Mouse (Mus musculus) midbrain, embryonic 15.5 days (tissue): ENCODE measurements at regions not wholly inside any gene's neighbourhood (a gene's known extent, or its start where the extent isn't known, plus 50 kb on each side); places are given as distances from the start of the nearest gene placed in this dataset.

Experiments used
- ATAC-seq: fragments of 200-750 bp; cut with Nextera tagmentation; replicated peaks from 2 replicates; pipeline ENCODE4 v1.8.0; 2017; ENCODE audit warnings: moderate TSS enrichment
- H3K27ac ChIP-seq: fragments of 300-500 bp; sonication (generic); 2 replicates; pipeline ENCODE4 v1.5.1; 2015; ENCODE audit warnings: mild to moderate bottlenecking, inconsistent platforms
- H3K27me3 ChIP-seq: fragments of 300-500 bp; sonication (generic); replicated peaks from 2 replicates; pipeline ENCODE4 v1.6.1; 2015; ENCODE audit warnings: inconsistent platforms
- H3K36me3 ChIP-seq: fragments of 300-500 bp; sonication (generic); replicated peaks from 2 replicates; pipeline ENCODE4 v1.6.1; 2015; ENCODE audit warnings: inconsistent platforms
- H3K4me1 ChIP-seq: fragments of 300-500 bp; sonication (generic); 2 replicates; pipeline ENCODE4 v1.6.1; 2015; ENCODE audit warnings: inconsistent platforms
- H3K4me2 ChIP-seq: fragments of 300-500 bp; sonication (generic); 2 replicates; pipeline ENCODE4 v1.6.1; 2015; ENCODE audit warnings: inconsistent platforms, mild to moderate bottlenecking, moderate library complexity
- H3K4me3 ChIP-seq: fragments of 300-500 bp; sonication (generic); 2 replicates; pipeline ENCODE4 v1.5.1; 2015; ENCODE audit warnings: mild to moderate bottlenecking, inconsistent platforms
- H3K9ac ChIP-seq: fragments of 300-500 bp; sonication (generic); 2 replicates; pipeline ENCODE4 v1.6.1; 2015; ENCODE audit warnings: mild to moderate bottlenecking, inconsistent platforms
- H3K9me3 ChIP-seq: fragments of 300-500 bp; sonication (generic); 2 replicates; pipeline ENCODE4 v1.6.1; 2016; ENCODE audit warnings: inconsistent platforms
- WGBS: fragments of 180-500 bp; shearing (Covaris S2); methylation state at CpG from one replicate; pipeline ENCODE4 v1.1.7; 2015; ENCODE audit warnings: mixed read lengths; 5-methylcytosine and 5-hydroxymethylcytosine counted together

- no peak overlapping the region for H3K4me2 ChIP-seq
- no peak overlapping the region for H3K9ac ChIP-seq
- H3K9me3 ChIP-seq, result no peaks in the 10 kb centered on the region
- whole genome bisulfite sequencing, result 75% methylated on average over 6 of the region's 6 CpGs
- no peaks in the 10 kb centered on the region for H3K4me1 ChIP-seq
- H3K27me3 ChIP-seq, result no peaks in the 10 kb centered on the region
- H3K36me3 ChIP-seq, result no peaks in the 10 kb centered on the region
- no peak overlapping the region for H3K4me3 ChIP-seq
- H3K27ac ChIP-seq, result no peak overlapping the region
- ATAC-seq, result no peak
Measured at GRCm38 (mm10) chr6:93417625-93418024, 474.3 kb upstream of the Adamts9 start.

- Histone ChIP-seq H3K27me3 (no peaks in the 10 kb centered on the region), H3K4me2 (no peak overlapping the region), H3K9me3 (no peaks in the 10 kb centered on the region), H3K36me3 (no peaks in the 10 kb centered on the region), H3K9ac (no peak overlapping the region), H3K27ac (no peak overlapping the region), H3K4me1 (no peaks in the 10 kb centered on the region), H3K4me3 (no peak overlapping the region)
- 57% methylated on average over 1 of the region's 1 CpGs for WGBS
- ATAC-seq, result no peak
Measured at GRCm38 (mm10) chr6:93416006-93416405, 472.7 kb upstream of the Adamts9 start.

GRCm38 (mm10) chr6:93411077-93411452 lies 467.8 kb upstream of the Adamts9 start:
- no peaks in the 10 kb centered on the region for H3K36me3 ChIP-seq
- no peak for ATAC-seq
- H3K4me2 ChIP-seq, result no peak overlapping the region
- no peak overlapping the region for H3K27ac ChIP-seq
- no peaks in the 10 kb centered on the region for H3K9me3 ChIP-seq
- H3K4me3 ChIP-seq, result no peak overlapping the region
- no peaks in the 10 kb centered on the region for H3K27me3 ChIP-seq
- no peaks in the 10 kb centered on the region for H3K4me1 ChIP-seq
- H3K9ac ChIP-seq, result no peak overlapping the region
- 78% methylated on average over 3 of the region's 3 CpGs for WGBS

GRCm38 (mm10) chr6:93410416-93411076 lies 467.3 kb upstream of the Adamts9 start:
- Histone ChIP-seq H3K36me3 (no peaks in the 10 kb centered on the region), H3K4me3 (no peak overlapping the region), H3K27me3 (no peaks in the 10 kb centered on the region), H3K27ac (no peak overlapping the region), H3K4me1 (no peaks in the 10 kb centered on the region), H3K4me2 (no peak overlapping the region), H3K9me3 (no peaks in the 10 kb centered on the region), H3K9ac (no peak overlapping the region)
- no peak for ATAC-seq
- WGBS, result 78% methylated on average over 5 of the region's 5 CpGs

- WGBS, result 78% methylated on average over 2 of the region's 2 CpGs
- no peak for ATAC-seq
Measured at GRCm38 (mm10) chr6:93398551-93398950, 455.3 kb upstream of the Adamts9 start.

GRCm38 (mm10) chr6:93397074-93397473 lies 453.8 kb upstream of the Adamts9 start:
- Histone ChIP-seq H3K4me2 (no peak overlapping the region), H3K4me1 (0 out of 2 replicates have a peak, but pooled peaks cover 1% of the 10 kb centered on the region), H3K9me3 (no peaks in the 10 kb centered on the region), H3K4me3 (no peak overlapping the region), H3K27me3 (no peaks in the 10 kb centered on the region), H3K36me3 (no peaks in the 10 kb centered on the region), H3K27ac (no peak overlapping the region), H3K9ac (no peak overlapping the region)
- no peak for ATAC-seq
- WGBS, result 30% methylated on average over 5 of the region's 5 CpGs

More at GRCm38 (mm10) chr6:93398551-93398950, 455.3 kb upstream of the Adamts9 start:
- Histone ChIP-seq H3K27me3 (no peaks in the 10 kb centered on the region), H3K4me3 (no peak overlapping the region), H3K36me3 (no peaks in the 10 kb centered on the region), H3K4me2 (no peak overlapping the region), H3K4me1 (no peaks in the 10 kb centered on the region), H3K9me3 (no peaks in the 10 kb centered on the region), H3K27ac (no peak overlapping the region), H3K9ac (no peak overlapping the region)

GRCm38 (mm10) chr6:93395952-93396351 lies 452.7 kb upstream of the Adamts9 start:
- 69% methylated on average over 7 of the region's 7 CpGs for WGBS

GRCm38 (mm10) chr6:93395296-93395695 lies 452.0 kb upstream of the Adamts9 start:
- Histone ChIP-seq H3K36me3 (no peaks in the 10 kb centered on the region), H3K9me3 (no peaks in the 10 kb centered on the region), H3K27me3 (no peaks in the 10 kb centered on the region), H3K4me2 (no peak overlapping the region), H3K4me3 (no peak overlapping the region), H3K27ac (no peak overlapping the region), H3K4me1 (0 out of 2 replicates have a peak, but pooled peaks cover 2% of the 10 kb centered on the region), H3K9ac (no peak overlapping the region)
- ATAC-seq, result no peak
- WGBS, result 37% methylated on average over 6 of the region's 6 CpGs

More at GRCm38 (mm10) chr6:93395952-93396351, 452.7 kb upstream of the Adamts9 start:
- Histone ChIP-seq H3K4me2 (no peak overlapping the region), H3K27ac (no peak overlapping the region), H3K4me3 (no peak overlapping the region), H3K9me3 (no peaks in the 10 kb centered on the region), H3K27me3 (no peaks in the 10 kb centered on the region), H3K4me1 (0 out of 2 replicates have a peak, but pooled peaks cover 2% of the 10 kb centered on the region), H3K9ac (no peak overlapping the region), H3K36me3 (no peaks in the 10 kb centered on the region)
- ATAC-seq, result no peak

- H3K9ac ChIP-seq, result no peak overlapping the region
- 73% methylated on average over 5 of the region's 5 CpGs for WGBS
- H3K36me3 ChIP-seq, result no peaks in the 10 kb centered on the region
- no peak overlapping the region for H3K4me3 ChIP-seq
- H3K27ac ChIP-seq, result no peak overlapping the region
- no peak overlapping the region for H3K4me2 ChIP-seq
- H3K27me3 ChIP-seq, result no peaks in the 10 kb centered on the region
- H3K4me1 ChIP-seq, result 0 out of 2 replicates have a peak, but pooled peaks cover 2% of the 10 kb centered on the region
- H3K9me3 ChIP-seq, result no peaks in the 10 kb centered on the region
- ATAC-seq, result no peak
Measured at GRCm38 (mm10) chr6:93393551-93393950, 450.3 kb upstream of the Adamts9 start.

GRCm38 (mm10) chr6:93392402-93392801 lies 449.1 kb upstream of the Adamts9 start:
- Histone ChIP-seq H3K9me3 (no peaks in the 10 kb centered on the region), H3K4me2 (no peak overlapping the region), H3K4me3 (no peak overlapping the region), H3K27ac (no peak overlapping the region), H3K36me3 (no peaks in the 10 kb centered on the region), H3K27me3 (no peaks in the 10 kb centered on the region), H3K9ac (no peak overlapping the region), H3K4me1 (0 out of 2 replicates have a peak, but pooled peaks cover 2% of the 10 kb centered on the region)
- ATAC-seq, result no peak
- WGBS, result 75% methylated on average over 6 of the region's 6 CpGs

GRCm38 (mm10) chr6:93391166-93391565 lies 447.9 kb upstream of the Adamts9 start:
- ATAC-seq, result no peak
- 0 out of 2 replicates have a peak, but pooled peaks cover 2% of the 10 kb centered on the region for H3K4me1 ChIP-seq
- H3K9ac ChIP-seq, result no peak overlapping the region
- no peak overlapping the region for H3K4me3 ChIP-seq
- no peaks in the 10 kb centered on the region for H3K27me3 ChIP-seq
- WGBS, result 91% methylated on average over 5 of the region's 5 CpGs
- H3K27ac ChIP-seq, result no peak overlapping the region
- no peaks in the 10 kb centered on the region for H3K9me3 ChIP-seq
- no peaks in the 10 kb centered on the region for H3K36me3 ChIP-seq
- no peak overlapping the region for H3K4me2 ChIP-seq

- no peak overlapping the region for H3K4me2 ChIP-seq
- ATAC-seq, result no peak
- WGBS, result 74% methylated on average over 6 of the region's 6 CpGs
- H3K36me3 ChIP-seq, result no peaks in the 10 kb centered on the region
- no peaks in the 10 kb centered on the region for H3K4me1 ChIP-seq
- no peak overlapping the region for H3K27ac ChIP-seq
- no peak overlapping the region for H3K4me3 ChIP-seq
- no peak overlapping the region for H3K9ac ChIP-seq
- no peaks in the 10 kb centered on the region for H3K9me3 ChIP-seq
- H3K27me3 ChIP-seq, result no peaks in the 10 kb centered on the region
Measured at GRCm38 (mm10) chr6:93371341-93371740, 428.0 kb upstream of the Adamts9 start.

- no peaks in the 10 kb centered on the region for H3K27me3 ChIP-seq
- WGBS, result 67% methylated on average over 4 of the region's 4 CpGs
- H3K4me2 ChIP-seq, result no peak overlapping the region
- H3K9ac ChIP-seq, result no peak overlapping the region
- no peak for ATAC-seq
- no peaks in the 10 kb centered on the region for H3K9me3 ChIP-seq
- no peaks in the 10 kb centered on the region for H3K4me1 ChIP-seq
- no peaks in the 10 kb centered on the region for H3K36me3 ChIP-seq
- no peak overlapping the region for H3K4me3 ChIP-seq
- H3K27ac ChIP-seq, result no peak overlapping the region
Measured at GRCm38 (mm10) chr6:93363846-93364245, 420.6 kb upstream of the Adamts9 start.
